Mouse (Mus musculus): Measurements from ENCODE around the gene Hmgb1. TPM values are rescaled to one million over a fixed set of nuclear protein-coding genes. Genes with fewer than 3 reads are reported as not detected.
A peak's percentile ranks its signal among the peaks of the same experiment; 100 is the strongest.
"Not testable (repeated sequence)": the region's sequence is repeated elsewhere in the genome, so short reads cannot be mapped to it uniquely, and the experiment has no call there.

The Hmgb1 gene
- total and polyA plus RNA-seq, 2 experiments from 2014 or later, result 128 to 757 TPM

DNA sequence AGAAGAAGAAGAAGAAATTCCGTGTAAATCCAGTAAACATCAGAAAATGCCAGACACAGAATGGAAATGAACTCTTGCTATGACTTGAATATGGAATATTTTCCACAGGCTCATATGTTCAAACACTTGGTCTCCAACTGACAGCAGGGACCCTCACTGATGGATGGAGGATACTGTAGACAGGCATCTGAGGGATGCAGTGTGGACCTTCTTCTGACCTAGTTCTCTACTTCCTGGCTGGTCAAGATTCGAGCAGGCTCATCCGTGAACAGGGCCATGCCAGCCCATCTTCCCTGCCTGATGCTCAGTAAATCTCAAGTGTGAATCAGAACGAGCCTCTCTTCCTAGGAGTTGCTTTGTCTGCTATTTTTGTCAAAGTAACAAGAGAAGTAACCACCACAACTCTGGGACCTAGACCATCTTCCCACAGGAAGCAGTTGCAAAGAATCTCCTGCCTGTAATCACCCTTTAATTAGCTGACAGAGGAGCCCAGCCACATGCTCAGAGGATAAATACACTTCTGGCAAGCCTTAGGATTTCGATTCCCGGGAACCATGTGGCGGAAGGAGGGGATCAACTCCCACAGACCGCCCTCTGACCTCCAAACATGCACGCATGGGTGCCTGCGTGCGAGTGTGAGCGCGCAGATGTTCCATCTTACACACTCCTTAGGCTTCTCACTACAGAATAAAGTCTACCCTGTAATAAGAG, 32.1 kb downstream of the Hmgb1 start:
- Histone ChIP-seq H3K4me3 (ENCODE audit: low read length) (no peak overlapping the region), H3K36me3 (ENCODE audit: insufficient read depth, low read length) (no peaks in the 10 kb centered on the region)
- WGBS, result 57% methylated on average over 13 of the region's 13 CpGs

GRCm38 (mm10) chr5:149150882-149151281, 33.4 kb downstream of the Hmgb1 start:
- no peaks in the 10 kb centered on the region for H3K36me3 ChIP-seq (ENCODE audit: insufficient read depth, low read length)
- peaks cover 10% of the 10 kb centered on the region; the same call in 1 of the 2 replicates for H3K4me1 ChIP-seq (ENCODE audit: insufficient read depth, low read length)
- no peak overlapping the region for H3K9ac ChIP-seq (replicated peaks; ENCODE audit: low read length)
- H3K4me3 ChIP-seq (ENCODE audit: low read length), result no peak overlapping the region
- 93% methylated on average over 3 of the region's 3 CpGs for WGBS
- H3K9me3 ChIP-seq (ENCODE audit: low read length), result no peaks in the 10 kb centered on the region
- no peak for DNase-seq (ENCODE audit: low spot score)
- H3K27me3 ChIP-seq (ENCODE audit: insufficient read depth, low read length), result no peaks in the 10 kb centered on the region
- no peak overlapping the region for H3K27ac ChIP-seq
- H3K4me2 ChIP-seq (ENCODE audit: low read depth, low read length), result no peak overlapping the region
- no peak for ATAC-seq
- TF ChIP-seq CTCF (IDR thresholded peaks at IDR 0.05; ENCODE audit: low read depth), result no peak

More for the DNA sequence above, 32.1 kb downstream of the Hmgb1 start:
- H3K4me2 ChIP-seq (ENCODE audit: low read depth, low read length), result no peak overlapping the region
- ATAC-seq (no peak), DNase-seq (ENCODE audit: low spot score) (peak; percentile 36)
- H3K27me3 ChIP-seq (ENCODE audit: insufficient read depth, low read length), result no peaks in the 10 kb centered on the region
- no peaks in the 10 kb centered on the region for H3K9me3 ChIP-seq (ENCODE audit: low read length)
- H3K4me1 ChIP-seq (ENCODE audit: insufficient read depth, low read length), result peaks cover 10% of the 10 kb centered on the region; the same call in 1 of the 2 replicates
- TF ChIP-seq CTCF (IDR thresholded peaks at IDR 0.05; ENCODE audit: low read depth), result no peak
- H3K27ac ChIP-seq, result peak overlapping the region; percentile 48; the same call in 1 of the 2 replicates
- no peak overlapping the region for H3K9ac ChIP-seq (replicated peaks; ENCODE audit: low read length)

- Histone ChIP-seq H3K4me3 (ENCODE audit: low read length) (no peak overlapping the region), H3K27ac (no peak overlapping the region), H3K36me3 (ENCODE audit: insufficient read depth, low read length) (no peaks in the 10 kb centered on the region), H3K27me3 (ENCODE audit: insufficient read depth, low read length) (no peaks in the 10 kb centered on the region), H3K4me2 (ENCODE audit: low read depth, low read length) (no peak overlapping the region), H3K4me1 (ENCODE audit: insufficient read depth, low read length) (peaks cover 6% of the 10 kb centered on the region; the same call in 1 of the 2 replicates), H3K9me3 (ENCODE audit: low read length) (no peaks in the 10 kb centered on the region), H3K9ac (replicated peaks; ENCODE audit: low read length) (no peak overlapping the region)
- DNase-seq (ENCODE audit: low spot score) (no peak), ATAC-seq (no peak)
- 83% methylated on average over 8 of the region's 8 CpGs for WGBS
- TF ChIP-seq CTCF (IDR thresholded peaks at IDR 0.05; ENCODE audit: low read depth), result no peak
Observed at GRCm38 (mm10) chr5:149147386-149148000, 36.8 kb downstream of the Hmgb1 start.

DNA sequence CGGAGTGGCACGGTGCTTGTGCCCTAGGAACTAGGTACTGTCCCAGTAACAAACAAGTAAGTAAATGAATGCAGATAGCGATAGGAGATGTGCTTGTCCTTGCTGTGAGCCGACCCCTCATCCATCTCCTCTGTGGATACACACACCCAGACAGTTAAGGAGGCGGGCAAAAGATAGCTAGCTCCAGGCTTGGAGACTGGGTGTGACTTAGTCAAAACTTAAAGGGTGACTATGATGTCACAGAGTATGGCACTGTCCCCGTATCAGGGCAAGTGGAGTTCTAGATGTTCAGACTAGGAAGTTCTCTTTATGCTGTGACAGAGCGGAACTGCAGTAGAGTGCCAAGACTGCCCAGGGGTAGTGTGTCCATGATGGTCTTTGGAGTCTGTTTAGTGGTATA, 37.6 kb downstream of the Hmgb1 start:
- TF ChIP-seq CTCF (IDR thresholded peaks at IDR 0.05; ENCODE audit: low read depth), result no peak
- 93% methylated on average over 7 of the region's 7 CpGs for WGBS
- Histone ChIP-seq H3K27ac (no peak overlapping the region), H3K4me2 (ENCODE audit: low read depth, low read length) (no peak overlapping the region), H3K9ac (replicated peaks; ENCODE audit: low read length) (no peak overlapping the region), H3K27me3 (ENCODE audit: insufficient read depth, low read length) (no peaks in the 10 kb centered on the region), H3K4me3 (ENCODE audit: low read length) (no peak overlapping the region), H3K9me3 (ENCODE audit: low read length) (no peaks in the 10 kb centered on the region), H3K36me3 (ENCODE audit: insufficient read depth, low read length) (no peaks in the 10 kb centered on the region), H3K4me1 (ENCODE audit: insufficient read depth, low read length) (no peaks in the 10 kb centered on the region)
- ATAC-seq (no peak), DNase-seq (ENCODE audit: low spot score) (no peak)

DNA sequence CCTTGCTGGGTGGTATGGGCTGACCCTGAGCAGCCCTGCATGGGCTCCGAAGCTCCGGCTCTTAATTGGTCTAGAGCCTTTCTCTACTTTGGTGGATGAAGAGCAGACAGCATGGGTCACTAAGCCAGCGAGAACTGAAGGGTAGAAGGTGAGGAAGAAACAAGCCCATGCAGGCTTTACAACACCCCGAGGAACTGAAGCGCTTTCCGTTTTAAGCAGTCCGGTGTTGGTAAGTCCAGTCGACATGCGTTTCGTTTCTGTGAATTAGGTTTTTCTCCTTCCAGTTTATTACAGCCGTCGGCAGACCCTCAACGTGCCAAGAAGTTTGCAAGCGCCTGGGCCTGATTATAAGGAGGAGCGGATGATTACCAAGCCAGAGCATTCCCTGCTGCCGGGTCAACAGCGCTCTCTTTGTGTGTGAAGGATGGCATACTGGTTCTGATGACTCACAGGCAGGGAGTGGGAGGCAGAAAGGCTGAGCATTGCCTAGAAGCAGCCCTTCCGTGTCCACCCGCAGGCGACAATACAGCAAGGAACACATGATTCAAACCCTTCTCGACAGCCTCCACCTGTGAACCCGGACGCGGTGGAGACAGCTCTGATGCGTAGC, 40.4 kb downstream of the Hmgb1 start:
- no peaks in the 10 kb centered on the region for H3K36me3 ChIP-seq (ENCODE audit: insufficient read depth, low read length)
- 0 out of 2 replicates have a peak overlapping the region, but pooled peaks have one; percentile 2 for H3K27ac ChIP-seq
- ATAC-seq (peak; percentile 56; the same call in 1 of the 2 replicates), DNase-seq (ENCODE audit: low spot score) (peak; percentile 39)
- no peak overlapping the region for H3K9ac ChIP-seq (replicated peaks; ENCODE audit: low read length)
- no peak overlapping the region for H3K4me3 ChIP-seq (ENCODE audit: low read length)
- no peaks in the 10 kb centered on the region for H3K9me3 ChIP-seq (ENCODE audit: low read length)
- no peak overlapping the region for H3K4me2 ChIP-seq (ENCODE audit: low read depth, low read length)
- 64% methylated on average over 25 of the region's 25 CpGs for WGBS
- no peaks in the 10 kb centered on the region for H3K4me1 ChIP-seq (ENCODE audit: insufficient read depth, low read length)
- H3K27me3 ChIP-seq (ENCODE audit: insufficient read depth, low read length), result no peaks in the 10 kb centered on the region
- no peak for TF ChIP-seq CTCF (IDR thresholded peaks at IDR 0.05; ENCODE audit: low read depth)

GRCm38 (mm10) chr5:149141155-149141554, 43.1 kb downstream of the Hmgb1 start:
- H3K9ac ChIP-seq (replicated peaks; ENCODE audit: low read length); H3K4me1 ChIP-seq (ENCODE audit: insufficient read depth, low read length); H3K27me3 ChIP-seq (ENCODE audit: insufficient read depth, low read length); H3K36me3 ChIP-seq (ENCODE audit: insufficient read depth, low read length); H3K4me2 ChIP-seq (ENCODE audit: low read depth, low read length); H3K27ac ChIP-seq; DNase-seq (ENCODE audit: low spot score); H3K4me3 ChIP-seq (ENCODE audit: low read length); H3K9me3 ChIP-seq (ENCODE audit: low read length); ATAC-seq: not testable (repeated sequence)
- WGBS, result 92% methylated on average over 1 of the region's 1 CpGs
